Mouse (Mus musculus) cerebellum, adult 18-20 months (tissue): ENCODE measurements around the gene Stk17b.

Source experiments
- DNase-seq, 2 experiments: peaks; one replicate each; pipeline ENCODE4 v3.0.0; 2021

Stk17b gene

GRCm38 (mm10) chr1:53784721-53785418 lies at the start of gene Stk17b:
Gene Stk17b, minus strand, starts transcription at chr1:53785224.
- DNase-seq, result peak; percentile 63 to 66

DNA sequence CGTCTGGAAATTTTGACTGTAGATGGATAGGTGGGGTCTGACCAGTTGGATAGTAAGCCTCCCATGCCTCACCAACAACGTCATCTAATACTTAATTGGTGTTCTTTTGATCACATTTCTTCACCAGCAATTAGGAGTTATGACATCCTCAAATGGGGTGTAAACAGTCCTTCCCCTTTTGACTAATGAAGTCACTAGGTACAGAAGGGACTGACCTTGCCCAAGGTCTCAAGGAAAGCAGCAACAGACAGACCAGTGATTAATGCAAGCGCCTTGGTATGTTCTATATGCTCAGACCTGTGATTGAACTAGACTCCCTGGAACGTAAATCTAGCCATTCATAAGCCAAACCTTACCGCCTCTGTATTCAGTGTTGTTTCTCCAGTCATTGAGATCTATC lies 45.3 kb upstream of the Stk17b start:
- DNase-seq, result no peak

- DNase-seq, result no peak
These were observed 44.1 kb upstream of the Stk17b start for GRCm38 (mm10) chr1:53829089-53829488.

DNA sequence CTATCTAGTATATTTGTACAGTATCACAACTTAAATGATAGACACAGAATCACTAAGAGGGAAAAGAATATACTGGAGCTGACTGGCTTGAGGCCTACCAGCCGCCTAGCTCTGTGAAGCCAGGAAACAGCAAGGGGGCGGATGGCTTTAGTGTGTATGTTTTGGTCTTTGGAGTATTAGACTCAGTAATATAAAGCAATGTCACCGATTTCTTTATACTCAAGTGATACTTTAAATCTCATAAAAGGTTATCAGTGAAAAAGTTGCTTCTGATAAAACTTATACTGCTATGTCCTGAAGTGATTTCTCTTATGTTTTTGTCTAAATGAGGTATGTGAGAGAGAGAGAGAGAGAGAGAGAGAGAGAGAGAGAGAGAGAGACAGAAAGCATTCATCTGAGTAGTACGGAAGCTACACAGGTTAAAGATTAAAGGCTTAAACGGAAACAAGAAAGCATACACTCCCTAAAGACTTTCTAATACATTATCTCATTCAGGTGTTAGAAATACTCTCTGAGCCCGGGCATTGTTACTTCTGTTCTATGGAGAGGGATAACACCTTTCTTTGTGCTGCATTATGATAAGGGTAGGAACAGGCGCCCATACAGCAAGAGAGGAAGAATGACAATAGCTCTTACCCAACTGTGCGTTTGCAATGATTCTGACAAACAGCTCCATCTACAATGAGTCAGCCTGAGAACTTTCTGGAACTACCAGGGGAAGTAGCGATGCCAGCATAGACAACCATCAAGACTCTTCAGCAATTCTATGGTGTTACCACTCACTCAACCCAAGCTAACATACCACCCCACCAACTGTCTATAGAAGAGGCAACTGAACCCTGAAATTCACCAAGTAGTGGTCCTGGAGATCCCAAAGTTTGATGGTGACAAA lies 39.7 kb upstream of the Stk17b start:
- no peak for DNase-seq

DNA sequence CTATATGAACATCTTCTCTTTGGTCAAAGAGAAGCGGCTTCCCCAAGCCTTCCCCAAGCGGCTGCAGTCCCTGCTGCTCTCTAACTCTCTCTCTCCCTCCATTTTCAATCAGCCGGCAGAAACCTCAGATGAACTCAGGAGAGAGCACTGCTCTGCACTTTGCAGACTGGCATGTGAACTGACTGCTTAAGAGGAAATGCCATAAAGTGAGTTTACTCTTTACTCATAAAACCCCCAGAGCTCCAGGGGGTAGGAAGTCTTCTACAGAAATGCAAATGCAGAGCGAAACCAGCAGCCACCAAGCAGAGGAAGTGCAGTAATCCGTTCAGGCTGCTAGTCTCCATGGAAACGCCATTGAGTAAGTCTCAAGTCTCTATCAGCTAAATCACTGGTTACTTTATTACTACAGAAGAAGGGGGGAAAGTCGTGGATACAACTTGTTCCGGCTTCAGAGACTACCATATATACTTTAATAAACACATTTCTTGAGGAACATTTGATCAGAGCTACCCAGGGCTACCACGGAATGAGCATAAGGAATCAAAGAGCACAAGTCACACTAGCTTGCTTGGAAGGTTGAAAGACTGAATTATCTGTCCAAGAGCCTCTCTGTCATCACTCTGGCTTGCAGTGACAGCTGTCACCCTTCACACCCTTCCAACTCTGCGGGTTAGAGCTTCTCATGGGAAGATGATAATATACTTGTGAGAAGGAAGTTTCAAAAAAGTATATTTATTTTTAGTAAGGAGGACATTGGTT lies 38.8 kb upstream of the Stk17b start:
- DNase-seq, result no peak

GRCm38 (mm10) chr1:53821983-53822382 lies 37.0 kb upstream of the Stk17b start:
- no peak for DNase-seq

- DNase-seq, result no peak
These were observed 35.1 kb upstream of the Stk17b start for GRCm38 (mm10) chr1:53820041-53820632.

DNA sequence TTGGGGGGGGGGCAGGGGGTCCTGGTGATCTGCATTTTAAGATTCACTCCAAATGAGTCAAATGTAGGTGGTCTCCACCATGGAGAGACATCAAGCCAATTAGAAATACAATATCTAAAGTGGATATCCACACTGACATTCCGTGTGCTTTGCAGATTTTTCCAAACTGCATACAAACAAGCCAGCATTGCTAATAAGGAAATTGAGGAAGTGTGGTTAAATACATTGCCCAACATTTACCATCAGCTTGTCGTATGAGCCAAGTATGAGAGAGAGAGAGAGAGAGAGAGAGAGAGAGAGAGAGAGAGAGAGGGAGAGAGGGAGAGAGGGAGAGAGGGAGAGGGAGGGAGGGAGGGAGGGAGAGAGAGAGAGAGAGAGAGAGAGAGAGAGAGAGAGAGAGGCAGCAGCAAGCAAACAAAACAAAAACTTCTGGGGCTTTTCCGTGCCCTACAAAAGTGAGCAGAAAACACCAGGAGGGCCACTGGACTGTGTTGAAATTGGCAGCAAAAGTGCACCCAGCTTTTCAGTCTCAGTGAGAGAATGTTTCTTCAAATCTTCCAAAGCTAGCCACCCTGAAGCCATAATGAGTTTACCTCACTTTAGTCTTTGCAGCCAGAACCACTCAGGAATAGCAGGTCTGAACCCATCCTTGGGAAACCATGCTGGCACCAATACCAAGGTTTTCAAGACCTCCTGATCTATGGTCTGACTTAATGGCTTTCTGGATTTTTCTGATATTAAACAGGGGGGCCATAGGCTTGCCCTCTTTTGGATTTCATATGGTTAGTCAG lies 33.2 kb upstream of the Stk17b start:
- DNase-seq, result no peak

- DNase-seq, result no peak
These were observed 31.3 kb upstream of the Stk17b start for GRCm38 (mm10) chr1:53816353-53816752.

DNA sequence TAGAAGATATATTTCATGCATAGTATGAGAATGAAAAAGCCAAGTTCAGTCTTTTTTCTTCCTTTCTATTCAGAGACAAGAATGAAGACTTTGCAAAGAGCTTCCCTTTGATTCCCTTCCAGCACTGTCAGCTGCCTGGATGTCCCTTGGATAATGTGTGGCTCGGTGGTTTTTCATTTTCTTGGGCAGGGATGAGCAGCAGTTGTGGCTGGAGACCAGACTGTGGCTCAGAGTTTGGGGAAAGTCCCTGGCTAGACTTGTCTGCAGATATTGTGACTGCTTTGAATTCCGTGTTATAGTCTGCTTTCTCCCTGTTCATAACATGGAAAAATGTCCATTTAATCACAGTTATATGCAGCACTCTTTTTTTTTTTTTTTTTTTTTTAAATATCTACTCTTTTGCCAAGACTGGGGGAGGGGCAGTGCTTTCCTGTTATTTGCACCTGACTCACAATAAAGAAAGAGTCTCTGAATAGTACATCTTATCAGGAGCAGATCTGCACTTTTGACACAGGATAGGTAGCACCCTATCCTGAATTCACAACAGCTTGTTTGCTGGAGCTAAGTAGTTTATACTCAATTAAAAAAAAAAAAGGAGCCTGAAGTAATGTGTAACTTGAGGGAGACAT lies 29.2 kb upstream of the Stk17b start:
- DNase-seq, result no peak

DNA sequence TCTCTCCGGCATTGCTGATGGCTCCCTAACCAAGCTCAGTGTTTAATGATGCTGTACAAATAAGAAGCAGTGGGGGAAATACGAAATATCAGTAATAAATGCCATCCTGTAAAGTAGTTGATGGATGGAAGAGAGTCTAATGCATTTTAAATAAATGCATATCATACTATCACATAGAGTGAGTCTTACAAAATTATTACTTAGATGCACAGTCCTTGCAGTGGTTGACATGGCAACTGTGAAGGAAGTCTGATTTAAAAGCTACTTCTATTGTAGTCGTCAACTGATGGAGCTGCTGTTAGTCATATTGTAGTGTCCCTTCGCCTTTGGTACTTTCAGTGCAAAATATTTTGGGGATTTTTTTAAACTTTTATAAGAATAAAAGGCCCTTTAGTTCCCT lies 26.9 kb upstream of the Stk17b start:
- DNase-seq, result no peak

DNA sequence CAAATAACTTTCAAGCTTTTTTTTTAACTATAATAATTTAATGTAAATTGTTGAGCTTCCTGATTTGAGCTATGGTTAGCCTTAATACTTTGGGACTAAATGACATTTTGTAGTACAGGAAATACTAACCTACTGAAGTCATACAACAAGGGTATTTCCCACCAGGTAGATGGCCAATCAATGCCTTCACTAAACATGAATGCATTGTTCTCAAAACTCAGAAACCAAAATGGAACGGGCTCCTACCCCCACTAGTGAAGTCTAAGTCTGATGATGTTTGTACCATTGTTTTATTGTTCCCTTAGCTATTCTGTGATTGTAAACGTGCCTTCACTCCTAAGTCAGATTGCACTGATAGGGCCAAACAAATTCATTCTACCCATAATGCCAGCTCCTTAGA lies 23.2 kb upstream of the Stk17b start:
- DNase-seq, result no peak

DNA sequence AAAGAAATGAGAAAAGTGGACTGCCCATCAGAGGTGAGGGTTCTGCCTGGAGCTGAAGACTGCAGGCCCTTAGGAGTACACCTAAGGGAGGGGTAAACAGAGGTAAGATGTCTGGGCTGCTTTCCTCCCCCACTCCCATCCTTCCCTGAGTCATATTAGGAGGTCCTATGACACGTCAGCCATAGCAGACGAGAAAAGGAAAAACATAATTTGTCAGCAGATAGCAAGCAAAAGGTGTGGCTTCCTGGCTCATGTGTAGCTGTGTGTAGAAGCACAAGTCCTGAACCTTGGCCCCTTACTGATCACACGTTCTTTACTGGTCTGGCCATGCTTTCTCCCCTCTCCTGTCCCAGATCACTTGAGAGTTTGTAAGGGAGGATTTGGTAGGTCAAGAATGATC lies 12.8 kb upstream of the Stk17b start:
- no peak for DNase-seq

DNA sequence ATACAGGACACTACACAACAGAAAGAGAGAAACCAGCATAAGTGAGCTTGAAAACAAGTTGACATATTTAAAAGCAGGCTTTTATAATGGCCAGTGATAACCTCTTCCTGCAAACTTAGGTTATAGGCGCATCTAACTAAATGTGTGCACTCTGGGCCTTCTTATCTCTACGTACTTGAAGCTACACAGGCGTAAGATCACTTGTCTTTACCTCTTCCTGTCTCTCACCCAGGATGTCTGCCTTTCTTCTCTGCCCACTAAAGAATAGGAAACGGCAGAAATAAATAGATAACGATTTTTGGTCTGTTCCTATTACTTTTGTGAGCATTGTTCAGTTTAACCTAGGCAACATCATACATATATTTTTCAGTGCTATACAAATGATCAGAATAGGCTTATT lies 12.1 kb upstream of the Stk17b start:
- DNase-seq, result no peak

- DNase-seq, result no peak
These were observed 11.2 kb upstream of the Stk17b start for GRCm38 (mm10) chr1:53796271-53796670.

GRCm38 (mm10) chr1:53795591-53795990 lies 10.6 kb upstream of the Stk17b start:
- DNase-seq, result no peak

GRCm38 (mm10) chr1:53795081-53795480 lies 10.1 kb upstream of the Stk17b start:
- no peak for DNase-seq

DNA sequence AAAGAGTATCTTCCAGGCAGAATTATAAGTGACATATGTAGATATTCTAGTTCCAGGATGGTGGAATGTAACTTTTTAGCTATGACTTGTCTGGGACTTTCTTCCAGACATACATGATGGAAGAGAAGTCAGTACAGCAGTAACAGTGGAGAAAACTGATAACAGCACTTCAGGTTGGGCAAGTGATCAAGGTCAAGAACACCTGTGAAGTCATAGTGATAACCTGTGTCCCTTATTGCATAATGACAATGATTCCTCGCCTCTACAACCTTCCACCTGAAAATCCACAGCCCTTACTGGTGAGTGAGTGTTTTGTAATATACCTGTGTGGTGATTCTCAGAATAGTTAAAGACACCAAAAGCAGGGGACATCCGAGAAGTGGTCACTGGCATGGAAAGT lies 9.3 kb upstream of the Stk17b start:
- no peak for DNase-seq

DNA sequence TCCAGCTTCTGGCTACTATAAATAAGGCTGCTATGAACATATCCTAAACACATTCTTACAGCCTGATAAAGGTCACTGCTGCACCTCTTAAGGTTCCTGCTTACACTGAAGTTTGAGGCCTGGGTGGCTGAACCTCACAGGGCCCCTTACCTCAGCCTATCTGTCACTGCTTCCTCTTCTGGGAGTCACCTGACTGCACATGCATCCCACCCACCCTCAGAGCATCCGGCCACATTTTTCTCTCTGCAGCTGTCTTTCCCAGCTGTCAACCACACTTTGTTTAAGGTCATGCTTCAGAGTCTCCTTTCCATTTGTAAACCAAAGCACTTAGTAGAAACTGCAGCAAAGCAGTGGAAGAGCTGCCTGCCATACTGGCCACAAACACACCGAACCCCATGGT lies 6.3 kb upstream of the Stk17b start:
- no peak for DNase-seq

DNA sequence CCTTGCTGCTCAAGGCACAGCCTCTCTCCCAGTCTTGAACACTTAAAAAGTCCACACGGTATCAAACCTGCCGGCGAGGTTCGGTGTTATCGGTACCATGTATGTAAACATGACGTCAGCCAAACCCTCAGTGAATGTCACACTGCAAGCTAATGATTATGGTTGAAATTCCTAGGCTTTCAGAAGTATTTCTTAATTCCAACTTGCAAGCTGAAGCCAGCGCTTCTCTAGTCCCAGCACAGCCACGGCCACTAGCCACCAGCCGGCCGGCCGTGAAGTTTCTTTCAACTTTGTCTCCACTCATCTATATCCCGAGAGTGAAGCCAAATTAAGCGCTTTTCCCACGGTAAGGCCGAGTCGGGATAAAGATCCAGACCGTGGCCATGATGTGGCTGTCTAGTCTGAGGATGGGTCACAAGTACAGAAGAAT lies 718 bp downstream of the Stk17b start:
- peak; percentile 2 to 7 for DNase-seq

- no peak for DNase-seq
These were observed 2.1 kb downstream of the Stk17b start for GRCm38 (mm10) chr1:53782956-53783355.

GRCm38 (mm10) chr1:53782079-53782478 lies 2.9 kb downstream of the Stk17b start:
- no peak for DNase-seq
